24 mouse cellular contexts compared by ENCODE assay signal in the genomic region with DNA sequence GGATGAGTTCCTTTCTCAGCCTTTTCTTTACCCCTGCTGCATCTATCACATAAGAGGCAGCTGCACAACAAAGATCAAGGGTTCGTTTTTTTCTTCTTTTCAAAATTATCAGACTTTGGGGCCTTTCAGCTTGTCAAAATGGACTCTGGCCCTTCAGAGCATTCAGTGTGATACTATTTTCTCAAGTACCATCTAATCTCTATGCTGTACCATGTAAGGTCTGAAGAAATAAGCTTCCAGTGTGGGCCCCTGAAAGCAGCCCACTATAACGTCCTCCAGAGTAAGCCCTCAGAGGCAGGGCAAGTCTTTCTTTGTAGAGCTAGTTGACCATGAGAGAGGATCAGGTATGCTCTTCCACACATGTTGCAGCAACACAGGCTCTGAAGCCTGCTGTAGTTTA.
"Had no signal": no experiment of that assay in that cellular context is flagged by ENCODE, and none has a peak within 500 bp of the region (broad histone marks: within the 10 kb centered on the region; RNA-seq: fewer than 3 reads in every experiment).

No protein-coding gene starts in this region.

- H3K9ac ChIP-seq: heart, embryonic 13.5 days; heart, embryonic 15.5 days; hindbrain, embryonic 13.5 days; hindbrain, embryonic 15.5 days; kidney, embryonic 15.5 days; limb, embryonic 13.5 days; limb, embryonic 15.5 days; liver, embryonic 12.5 days; liver, embryonic 14.5 days had no signal

- H3K27me3 ChIP-seq: heart, embryonic 13.5 days; heart, embryonic 15.5 days; hindbrain, embryonic 13.5 days; hindbrain, embryonic 15.5 days; kidney, embryonic 15.5 days; limb, embryonic 13.5 days; limb, embryonic 15.5 days; liver, embryonic 12.5 days had no signal

- H3K27ac ChIP-seq: heart, embryonic 13.5 days; heart, embryonic 15.5 days; hindbrain, embryonic 13.5 days; hindbrain, embryonic 15.5 days; hindbrain, postnatal 0 days; kidney, embryonic 15.5 days; kidney, postnatal 0 days; layer of hippocampus, adult 2 months; left cerebral cortex, adult 2 months; limb, embryonic 13.5 days; limb, embryonic 15.5 days; liver, embryonic 12.5 days; liver, embryonic 14.5 days had no signal

- H3K4me3 ChIP-seq: heart, embryonic 13.5 days; heart, embryonic 15.5 days; hindbrain, embryonic 13.5 days; hindbrain, embryonic 15.5 days; kidney, embryonic 15.5 days; layer of hippocampus, adult 2 months; left cerebral cortex, adult 2 months; limb, embryonic 13.5 days; limb, embryonic 15.5 days; liver, embryonic 12.5 days had no signal

- H3K4me1 ChIP-seq: heart, embryonic 13.5 days; heart, embryonic 15.5 days; hindbrain, embryonic 13.5 days; hindbrain, embryonic 15.5 days; kidney, embryonic 15.5 days; limb, embryonic 13.5 days; limb, embryonic 15.5 days; liver, embryonic 12.5 days had no signal

- H3K4me2 ChIP-seq: heart, embryonic 11.5 days; heart, embryonic 13.5 days; heart, embryonic 15.5 days; hindbrain, embryonic 13.5 days; hindbrain, embryonic 15.5 days; kidney, embryonic 15.5 days; limb, embryonic 13.5 days; limb, embryonic 15.5 days; liver, embryonic 12.5 days had no signal

- H3K9me3 ChIP-seq: heart, embryonic 13.5 days; heart, embryonic 15.5 days; hindbrain, embryonic 13.5 days; hindbrain, embryonic 15.5 days; kidney, embryonic 15.5 days; limb, embryonic 13.5 days; limb, embryonic 15.5 days; liver, embryonic 12.5 days had no signal

- DNase-seq: gastrocnemius, postnatal 14 days; gastrocnemius, postnatal 36 days; heart, adult 18-20 months; heart, postnatal 14 days; heart, postnatal 36 days; kidney, adult 18-20 months; kidney, adult 8-10 months; kidney, postnatal 14 days; kidney, postnatal 4 days; lung, adult 18-20 months had no signal

- ATAC-seq: hindbrain, postnatal 0 days; liver, embryonic 12.5 days had no signal

- H3K36me3 ChIP-seq: heart, embryonic 13.5 days; heart, embryonic 15.5 days; hindbrain, embryonic 13.5 days; hindbrain, embryonic 15.5 days; kidney, embryonic 15.5 days; limb, embryonic 13.5 days; limb, embryonic 15.5 days; liver, embryonic 12.5 days had no signal
